Mouse (Mus musculus): ENCODE data around the gene Ipo13.

The Ipo13 gene

GRCm38 (mm10) chr4:117914591-117915442 is at the start of gene Ipo13:
Gene Ipo13, minus strand, starts transcription at chr4:117914999.
- in situ Hi-C loops (cut with MboI, MseI), result loop anchor here (10.0 kb wide), 1 partner anchor 1360 kb away; no protein-coding TSS in a partner anchor

GRCm38 (mm10) chr4:117957492-117957891 is 42.7 kb upstream of the Ipo13 start:
- in situ Hi-C loops (cut with MboI, MseI), result no loop called here

- in situ Hi-C loops (cut with MboI, MseI), result no loop called here
Observed at GRCm38 (mm10) chr4:117947493-117947892, 32.7 kb upstream of the Ipo13 start.

GRCm38 (mm10) chr4:117946639-117947305 is 32.0 kb upstream of the Ipo13 start:
- in situ Hi-C loops (cut with MboI, MseI), result no loop called here

- in situ Hi-C loops (cut with MboI, MseI), result no loop called here
Observed at GRCm38 (mm10) chr4:117943317-117943716, 28.5 kb upstream of the Ipo13 start.

GRCm38 (mm10) chr4:117936964-117937363 is 22.2 kb upstream of the Ipo13 start:
- in situ Hi-C loops (cut with MboI, MseI), result no loop called here

- in situ Hi-C loops (cut with MboI, MseI), result no loop called here
Observed at GRCm38 (mm10) chr4:117934081-117934480, 19.3 kb upstream of the Ipo13 start.

GRCm38 (mm10) chr4:117933248-117933647 is 18.4 kb upstream of the Ipo13 start:
- in situ Hi-C loops (cut with MboI, MseI), result no loop called here

GRCm38 (mm10) chr4:117929391-117929881 is 14.6 kb upstream of the Ipo13 start, which contains the start of gene Artn:
Gene Artn, minus strand, starts transcription at chr4:117929763.
- in situ Hi-C loops (cut with MboI, MseI), result loop anchor here (5.0 kb wide), 1 partner anchor 148 kb away; no protein-coding TSS in a partner anchor

- in situ Hi-C loops (cut with MboI, MseI), result loop anchor here (5.0 kb wide), 1 partner anchor 149 kb away; no protein-coding TSS in a partner anchor
Observed at GRCm38 (mm10) chr4:117928699-117929241, 14.0 kb upstream of the Ipo13 start.

GRCm38 (mm10) chr4:117928234-117928633 is 13.4 kb upstream of the Ipo13 start:
- in situ Hi-C loops (cut with MboI, MseI), result loop anchor here (5.0 kb wide), 1 partner anchor 149 kb away; no protein-coding TSS in a partner anchor

GRCm38 (mm10) chr4:117926545-117927482 is 12.0 kb upstream of the Ipo13 start:
- in situ Hi-C loops (cut with MboI, MseI), result loop anchor here (5.0 kb wide), 1 partner anchor 150 kb away; no protein-coding TSS in a partner anchor

GRCm38 (mm10) chr4:117924916-117925315 is 10.1 kb upstream of the Ipo13 start:
- in situ Hi-C loops (cut with MboI, MseI), result loop anchor here (5.0 kb wide), 1 partner anchor 152 kb away; no protein-coding TSS in a partner anchor

- in situ Hi-C loops (cut with MboI, MseI), result no loop called here
Observed at GRCm38 (mm10) chr4:117923450-117923849, 8.7 kb upstream of the Ipo13 start.

- in situ Hi-C loops (cut with MboI, MseI), result no loop called here
Observed at GRCm38 (mm10) chr4:117921358-117921757, 6.6 kb upstream of the Ipo13 start.

GRCm38 (mm10) chr4:117918762-117919161 is 4.0 kb upstream of the Ipo13 start:
- in situ Hi-C loops (cut with MboI, MseI), result loop anchor here (10.0 kb wide), 1 partner anchor 1356 kb away; no protein-coding TSS in a partner anchor

GRCm38 (mm10) chr4:117918261-117918660 is 3.5 kb upstream of the Ipo13 start:
- in situ Hi-C loops (cut with MboI, MseI), result loop anchor here (10.0 kb wide), 1 partner anchor 1357 kb away; no protein-coding TSS in a partner anchor

GRCm38 (mm10) chr4:117917847-117918246 is 3.0 kb upstream of the Ipo13 start:
- in situ Hi-C loops (cut with MboI, MseI), result loop anchor here (10.0 kb wide), 1 partner anchor 1357 kb away; no protein-coding TSS in a partner anchor

- in situ Hi-C loops (cut with MboI, MseI), result loop anchor here (10.0 kb wide), 1 partner anchor 1357 kb away; no protein-coding TSS in a partner anchor
Observed at GRCm38 (mm10) chr4:117917402-117917801, 2.6 kb upstream of the Ipo13 start.

GRCm38 (mm10) chr4:117916386-117916785 is 1.6 kb upstream of the Ipo13 start:
- in situ Hi-C loops (cut with MboI, MseI), result loop anchor here (10.0 kb wide), 1 partner anchor 1358 kb away; no protein-coding TSS in a partner anchor
